Mouse (Mus musculus): ENCODE results near the gene Itgb5. TPM values are rescaled to one million over a fixed set of nuclear protein-coding genes. Genes with fewer than 3 reads are reported as not detected.

The Itgb5 gene
- polyA plus RNA-seq, 1 experiment = 43.0 TPM

DNA sequence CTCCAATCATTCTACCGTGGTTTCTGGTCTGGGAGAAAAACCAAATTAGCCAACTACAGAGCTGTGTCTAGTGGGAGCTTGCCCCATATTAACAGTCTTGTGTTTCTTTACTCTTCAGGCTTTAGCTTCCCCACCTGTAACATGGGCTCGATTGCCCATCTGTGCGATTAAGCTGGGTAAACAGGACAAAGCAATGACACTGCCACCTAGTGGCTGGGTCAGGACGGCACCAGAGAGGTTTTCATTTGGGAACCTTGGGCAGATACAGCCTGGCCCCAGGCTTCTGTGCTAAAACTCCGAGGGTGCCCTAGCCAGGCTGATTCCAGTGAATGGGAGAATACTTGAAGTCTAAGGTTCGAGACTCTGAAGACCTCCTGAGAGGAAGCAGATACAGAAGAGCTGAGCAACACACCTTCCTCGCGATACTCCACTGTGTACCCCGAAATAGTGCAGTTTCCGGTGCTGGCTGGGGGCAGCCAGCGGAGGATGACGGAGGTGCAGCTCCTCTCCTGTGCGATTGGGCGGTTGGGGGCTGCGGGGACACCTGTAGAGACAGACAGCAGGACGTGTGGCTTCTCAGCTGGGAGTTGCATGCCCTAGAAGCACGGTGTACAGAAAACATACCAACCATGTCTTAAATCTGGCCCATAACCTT lies 159.0 kb downstream of the Itgb5 start:
- Histone ChIP-seq H3K27ac (ENCODE audit: insufficient read depth, low read length) (no peak overlapping the region), H3K4me1 (ENCODE audit: control insufficient read depth, insufficient read depth, low read length) (no peaks in the 10 kb centered on the region), H3K4me3 (ENCODE audit: insufficient read depth, low read length) (no peak overlapping the region)
- TF ChIP-seq CTCF (IDR thresholded peaks at IDR 0.05; ENCODE audit: extremely low read depth, insufficient read depth, low read length) = peak; percentile 85
- no peak for TF ChIP-seq POLR2A (IDR thresholded peaks at IDR 0.05; ENCODE audit: extremely low read depth, insufficient read depth, low read length)

DNA sequence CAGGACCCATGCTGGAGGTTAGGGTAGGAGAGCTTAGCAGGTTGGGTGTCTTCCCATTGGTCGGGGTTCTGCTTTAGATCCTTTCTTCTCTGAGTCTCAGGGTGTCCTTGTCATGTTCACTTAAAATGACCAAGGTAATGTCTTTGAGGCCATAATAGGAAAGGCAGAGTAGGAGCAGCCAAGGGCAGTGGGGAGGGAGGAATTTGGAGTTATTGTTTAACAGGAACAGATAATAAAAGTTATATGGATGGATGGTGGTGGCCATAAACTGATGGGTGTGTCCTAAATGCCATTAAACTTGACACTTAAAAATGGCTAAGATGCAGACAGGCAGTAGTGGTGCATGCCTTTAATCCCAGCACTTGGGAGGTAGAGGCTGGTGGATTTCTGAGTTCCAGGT lies 159.6 kb downstream of the Itgb5 start:
- Histone ChIP-seq H3K27ac (ENCODE audit: insufficient read depth, low read length) (no peak overlapping the region), H3K4me3 (ENCODE audit: insufficient read depth, low read length) (no peak overlapping the region), H3K4me1 (ENCODE audit: control insufficient read depth, insufficient read depth, low read length) (no peaks in the 10 kb centered on the region)
- no peak for TF ChIP-seq POLR2A (IDR thresholded peaks at IDR 0.05; ENCODE audit: extremely low read depth, insufficient read depth, low read length)
- TF ChIP-seq CTCF (IDR thresholded peaks at IDR 0.05; ENCODE audit: extremely low read depth, insufficient read depth, low read length) = no peak

DNA sequence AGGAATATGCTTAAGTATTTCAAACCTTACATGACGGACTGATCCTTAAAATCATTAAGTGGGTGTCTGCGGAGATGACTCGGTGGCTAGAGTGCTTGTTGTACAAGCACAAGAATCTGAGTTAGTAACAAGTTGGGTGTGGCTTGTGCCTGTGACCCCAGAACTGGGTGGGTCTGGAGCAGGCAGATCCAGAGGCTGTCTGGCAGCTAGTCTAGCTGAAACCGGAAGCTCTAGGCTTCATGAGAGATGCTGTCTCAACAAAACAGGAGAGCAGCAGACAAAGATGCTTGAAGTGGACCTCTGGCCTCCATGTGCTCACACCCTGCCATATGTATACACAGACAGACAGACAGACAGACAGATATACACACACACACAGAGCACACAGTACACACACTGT lies 161.2 kb downstream of the Itgb5 start:
- TF ChIP-seq POLR2A (IDR thresholded peaks at IDR 0.05; ENCODE audit: extremely low read depth, insufficient read depth, low read length) (no peak), CTCF (IDR thresholded peaks at IDR 0.05; ENCODE audit: extremely low read depth, insufficient read depth, low read length) (no peak)
- H3K27ac ChIP-seq (ENCODE audit: insufficient read depth, low read length) = no peak overlapping the region
- H3K4me3 ChIP-seq (ENCODE audit: insufficient read depth, low read length) = no peak overlapping the region
- no peaks in the 10 kb centered on the region for H3K4me1 ChIP-seq (ENCODE audit: control insufficient read depth, insufficient read depth, low read length)

DNA sequence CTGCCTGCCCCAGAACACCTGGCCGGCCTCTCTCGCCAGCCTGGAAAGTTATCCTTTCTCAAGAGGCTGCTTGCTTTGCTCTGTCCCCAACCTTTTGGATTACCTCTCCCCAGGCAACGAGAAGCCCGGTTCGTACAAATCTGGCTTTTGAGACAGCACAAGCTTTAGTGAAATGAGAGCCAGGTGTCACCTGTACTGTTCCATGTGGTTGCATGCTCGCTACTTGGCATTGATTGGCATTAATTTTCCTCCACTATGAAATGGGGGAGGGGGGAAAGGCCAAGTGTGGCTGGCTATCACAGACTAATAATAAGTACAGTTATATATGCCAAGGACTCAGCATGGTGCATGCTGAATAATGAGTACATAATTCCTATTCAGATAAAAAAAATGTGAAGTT lies 164.9 kb downstream of the Itgb5 start:
- no peak for TF ChIP-seq POLR2A (IDR thresholded peaks at IDR 0.05; ENCODE audit: extremely low read depth, insufficient read depth, low read length)
- TF ChIP-seq CTCF (IDR thresholded peaks at IDR 0.05; ENCODE audit: extremely low read depth, insufficient read depth, low read length) = no peak
- no peaks in the 10 kb centered on the region for H3K4me1 ChIP-seq (ENCODE audit: control insufficient read depth, insufficient read depth, low read length)
- no peak overlapping the region for H3K27ac ChIP-seq (ENCODE audit: insufficient read depth, low read length)
- no peak overlapping the region for H3K4me3 ChIP-seq (ENCODE audit: insufficient read depth, low read length)

DNA sequence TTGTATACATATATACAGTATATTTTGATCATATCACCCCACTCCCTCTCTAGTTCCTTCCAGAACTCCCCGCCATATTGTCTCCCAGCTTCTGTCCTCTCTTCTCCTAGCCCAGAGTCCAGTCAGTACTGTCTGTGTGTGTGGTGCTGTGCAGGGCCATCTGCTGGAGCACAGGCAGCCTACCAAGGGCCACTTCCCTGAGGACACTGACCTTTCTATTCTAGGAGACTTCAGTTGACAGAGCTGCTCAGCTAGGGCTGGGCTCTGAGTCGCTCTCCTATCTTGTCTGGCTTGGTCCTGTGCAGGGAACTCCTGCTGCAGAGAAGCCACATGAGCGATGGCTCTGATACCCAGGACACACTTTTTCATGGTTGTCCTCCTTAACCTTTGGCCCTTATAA lies 166.0 kb downstream of the Itgb5 start:
- H3K27ac ChIP-seq (ENCODE audit: insufficient read depth, low read length) = no peak overlapping the region
- H3K4me1 ChIP-seq (ENCODE audit: control insufficient read depth, insufficient read depth, low read length) = no peaks in the 10 kb centered on the region
- TF ChIP-seq POLR2A (IDR thresholded peaks at IDR 0.05; ENCODE audit: extremely low read depth, insufficient read depth, low read length) (no peak), CTCF (IDR thresholded peaks at IDR 0.05; ENCODE audit: extremely low read depth, insufficient read depth, low read length) (no peak)
- H3K4me3 ChIP-seq (ENCODE audit: insufficient read depth, low read length) = no peak overlapping the region

DNA sequence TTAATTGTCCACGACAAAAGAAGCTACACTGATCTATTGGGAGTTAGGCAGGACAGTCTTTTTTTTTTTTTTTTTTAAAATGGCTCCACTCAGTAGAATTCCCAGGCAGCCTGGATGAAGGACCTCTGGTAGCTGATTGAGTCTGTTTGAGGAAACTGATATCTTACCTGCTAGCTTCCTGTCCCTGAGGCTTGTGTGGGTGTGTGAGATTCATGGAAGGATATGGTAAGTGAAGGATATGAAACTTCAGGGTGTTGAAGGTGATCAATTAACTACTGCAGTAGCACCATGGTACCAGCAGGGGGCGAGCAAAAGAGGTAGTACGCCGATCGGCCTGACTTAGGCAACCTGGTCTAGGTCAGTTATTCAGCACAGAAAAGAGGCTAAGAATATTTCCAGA lies 166.6 kb downstream of the Itgb5 start:
- Histone ChIP-seq H3K27ac (ENCODE audit: insufficient read depth, low read length) (no peak overlapping the region), H3K4me1 (ENCODE audit: control insufficient read depth, insufficient read depth, low read length) (no peaks in the 10 kb centered on the region), H3K4me3 (ENCODE audit: insufficient read depth, low read length) (no peak overlapping the region)
- peak; percentile 82 for TF ChIP-seq CTCF (IDR thresholded peaks at IDR 0.05; ENCODE audit: extremely low read depth, insufficient read depth, low read length)
- no peak for TF ChIP-seq POLR2A (IDR thresholded peaks at IDR 0.05; ENCODE audit: extremely low read depth, insufficient read depth, low read length)

DNA sequence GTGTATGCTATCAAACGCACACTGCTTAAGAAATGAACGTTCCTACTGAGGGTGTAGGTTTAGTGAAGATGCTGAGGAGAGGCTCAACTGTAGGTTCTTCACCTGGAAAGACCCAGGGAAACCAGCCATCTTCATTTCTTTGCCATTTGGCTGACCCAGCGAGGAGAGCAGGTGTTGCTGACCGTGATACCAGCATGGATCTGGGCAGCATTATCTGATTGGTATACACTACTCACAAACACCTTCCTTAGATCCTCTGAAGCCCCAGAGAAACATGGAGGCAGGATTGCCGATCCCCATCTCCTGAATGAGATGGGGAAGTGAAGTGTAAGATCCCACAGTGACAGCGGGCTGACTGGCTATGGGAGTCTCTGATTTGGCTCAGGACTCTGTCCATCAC lies 168.5 kb downstream of the Itgb5 start:
- H3K27ac ChIP-seq (ENCODE audit: insufficient read depth, low read length) = no peak overlapping the region
- H3K4me1 ChIP-seq (ENCODE audit: control insufficient read depth, insufficient read depth, low read length) = no peaks in the 10 kb centered on the region
- no peak overlapping the region for H3K4me3 ChIP-seq (ENCODE audit: insufficient read depth, low read length)
- no peak for TF ChIP-seq POLR2A (IDR thresholded peaks at IDR 0.05; ENCODE audit: extremely low read depth, insufficient read depth, low read length)
- TF ChIP-seq CTCF (IDR thresholded peaks at IDR 0.05; ENCODE audit: extremely low read depth, insufficient read depth, low read length) = no peak

Other genes with a start within 250 kb of the Itgb5 start
- gene Heg1, start 145.3 kb upstream of the Itgb5 start, polyA plus RNA-seq (2012; rRNA removed) = 17.0 and 17.5 TPM in 2 replicates
- gene Muc13, start 35.6 kb upstream of the Itgb5 start, polyA plus RNA-seq (2012; rRNA removed) = 0.06 and 0.10 TPM in 2 replicates
- 11.5 and 11.9 TPM in 2 replicates for gene Umps, start 137.4 kb downstream of the Itgb5 start, polyA plus RNA-seq (2012; rRNA removed)